Mouse (Mus musculus) forebrain, embryonic 16.5 days (tissue): ENCODE data around the gene Gm10697. TPM values are rescaled to one million over a fixed set of nuclear protein-coding genes. Genes with fewer than 3 reads are reported as not detected.
"Not testable (repeated sequence)": the region's sequence is repeated elsewhere in the genome, so short reads cannot be mapped to it uniquely, and the experiment has no call there.

Source experiments
- ATAC-seq: fragments of 200-750 bp; cut with Nextera tagmentation; 2 replicates; pipeline ENCODE4 v1.8.0; 2017; ENCODE audit warnings: mild to moderate bottlenecking, moderate library complexity
- H3K27ac ChIP-seq: fragments of 300-500 bp; sonication (generic); 2 replicates; pipeline ENCODE4 v1.5.1; 2014; ENCODE audit warnings: low read length, control low read depth
- H3K27me3 ChIP-seq: fragments of 300-500 bp; sonication (generic); replicated peaks from 2 replicates; pipeline ENCODE4 v1.6.1; 2014; ENCODE audit warnings: low read length; ENCODE audit not compliant: control insufficient read depth, insufficient read depth
- H3K36me3 ChIP-seq: fragments of 300-500 bp; sonication (generic); 2 replicates; pipeline ENCODE4 v1.6.1; 2014; ENCODE audit not compliant: control insufficient read depth, insufficient read depth
- H3K4me1 ChIP-seq: fragments of 300-500 bp; sonication (generic); replicated peaks from 2 replicates; pipeline ENCODE4 v1.6.1; 2014; ENCODE audit warnings: low read length; ENCODE audit not compliant: control insufficient read depth, insufficient read depth
- H3K4me2 ChIP-seq: fragments of 300-500 bp; sonication (generic); 2 replicates; pipeline ENCODE4 v1.6.1; 2014; ENCODE audit warnings: mild to moderate bottlenecking, low read length, control low read depth
- H3K4me3 ChIP-seq: fragments of 300-500 bp; sonication (generic); replicated peaks from 2 replicates; pipeline ENCODE4 v1.5.1; 2014; ENCODE audit warnings: mild to moderate bottlenecking, low read length, control low read depth
- H3K9ac ChIP-seq: fragments of 300-500 bp; sonication (generic); replicated peaks from 2 replicates; pipeline ENCODE4 v1.6.1; 2014; ENCODE audit warnings: low read depth, low read length, control low read depth
- H3K9me3 ChIP-seq: fragments of 300-500 bp; sonication (generic); 2 replicates; pipeline ENCODE4 v1.6.1; 2016; ENCODE audit warnings: low read length; ENCODE audit not compliant: control insufficient read depth
- WGBS: fragments of 180-500 bp; shearing (Covaris S2); extraction: QIAGEN DNeasy Blood & Tissue Kit; methylation state at CpG from one replicate; pipeline ENCODE4 v1.1.7; 2014; 5-methylcytosine and 5-hydroxymethylcytosine counted together
- polyA plus RNA-seq: library from polyadenylated mRNA; unstranded; fragments of >200 nt; fragmentation: Nextera tagmentation; extraction: Ambion mirVana; gene quantifications from 2 replicates; pipeline ENCODE4 v1.2.1, GENCODE M21; 2015

Gene Gm10697
- not detected in 2 replicates for polyA plus RNA-seq

- ATAC-seq, H3K9me3 ChIP-seq, H3K27me3 ChIP-seq, H3K4me1 ChIP-seq, H3K4me2 ChIP-seq, H3K27ac ChIP-seq, H3K4me3 ChIP-seq, H3K36me3 ChIP-seq, H3K9ac ChIP-seq: not testable (repeated sequence)
- WGBS = 67% methylated on average over 1 of the region's 3 CpGs
Measured at GRCm38 (mm10) chr3:94072544-94072943, at the start of gene Gm10697. Gene Gm10697 (minus strand): TSS chr3:94072644.

DNA sequence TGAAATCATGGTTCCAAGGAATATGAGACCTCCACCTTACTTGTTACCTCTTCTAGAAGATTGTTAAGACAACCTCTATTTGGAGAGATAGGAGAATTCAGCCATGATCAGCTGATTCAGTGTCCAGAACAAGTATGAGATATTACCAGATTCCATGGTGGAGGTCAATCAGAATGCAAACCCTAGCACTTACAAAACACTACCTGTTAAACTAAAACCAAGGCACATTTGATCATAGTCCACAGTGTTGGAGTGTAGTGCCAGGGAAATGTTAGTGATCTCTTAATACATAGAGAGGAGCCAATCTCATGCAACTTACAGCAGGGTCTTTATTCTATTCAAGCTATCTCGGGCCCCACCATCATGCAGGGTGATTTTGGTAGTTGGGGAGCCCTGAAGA, 42.6 kb upstream of the Gm10697 start:
- not testable (repeated sequence) for H3K9me3 ChIP-seq, H3K36me3 ChIP-seq

DNA sequence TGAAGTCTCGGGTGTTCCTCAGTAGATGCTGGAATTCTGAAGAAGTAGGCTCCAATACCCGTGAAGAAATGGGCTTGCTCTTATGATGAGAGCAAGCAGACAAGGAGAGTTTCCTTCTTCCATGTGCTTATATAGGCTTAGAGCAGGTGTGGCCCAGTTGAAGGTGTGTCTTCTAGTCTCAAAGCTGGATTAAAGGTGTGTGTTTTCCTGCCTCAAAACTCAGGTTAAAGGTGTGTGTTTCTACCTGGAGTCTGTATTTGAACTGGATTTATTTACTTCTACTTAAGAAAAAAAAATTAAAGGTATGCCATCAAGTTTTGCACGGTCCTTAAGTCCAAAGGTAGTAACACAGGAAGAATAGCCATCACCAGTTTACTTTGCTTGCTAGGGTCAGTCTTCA, 17.7 kb downstream of the Gm10697 start, which contains the start of gene Gm9125:
Gene Gm9125 (minus strand): TSS at position 101 of the 400 bp plus-strand sequence.
- not testable (repeated sequence) for H3K4me2 ChIP-seq, H3K9me3 ChIP-seq, ATAC-seq, H3K36me3 ChIP-seq, H3K27ac ChIP-seq, H3K4me1 ChIP-seq, H3K9ac ChIP-seq, H3K4me3 ChIP-seq, H3K27me3 ChIP-seq
- WGBS = 90% methylated on average over 1 of the region's 3 CpGs

More for the DNA sequence above, 42.6 kb upstream of the Gm10697 start:
- H3K4me1 ChIP-seq, H3K27ac ChIP-seq, H3K4me2 ChIP-seq, H3K4me3 ChIP-seq, H3K9ac ChIP-seq, ATAC-seq, H3K27me3 ChIP-seq: not testable (repeated sequence)
- WGBS = 83% methylated on average over 1 of the region's 1 CpGs

DNA sequence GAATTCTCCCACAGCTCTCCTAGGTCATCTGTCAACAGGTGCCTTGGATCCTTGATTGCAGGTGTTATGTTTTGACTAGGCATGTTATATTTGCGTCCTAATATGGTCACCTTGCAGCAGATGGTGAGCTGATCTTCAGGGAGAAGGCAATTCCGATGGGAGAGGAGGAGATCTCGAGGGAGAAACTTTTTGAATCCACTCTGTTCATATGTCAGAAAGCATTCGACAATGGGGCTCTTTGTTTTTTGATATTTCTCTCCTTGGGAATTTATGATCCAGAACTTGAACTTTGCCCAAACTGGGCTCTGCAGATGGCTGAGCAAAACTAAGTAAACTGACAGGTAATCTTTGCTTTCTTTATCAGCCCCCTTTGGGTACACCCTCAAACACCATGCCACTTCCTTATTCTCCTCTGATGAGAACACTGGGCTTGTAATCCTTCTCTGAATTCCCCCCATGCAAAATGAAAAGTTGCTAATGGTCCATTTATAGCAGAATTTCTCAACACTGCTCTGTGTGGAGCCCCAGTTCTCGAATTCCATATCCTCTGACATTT, 22.8 kb downstream of the Gm10697 start:
- no CpG with 5 or more reads among the region's 5 CpGs for WGBS
- not testable (repeated sequence) for H3K4me1 ChIP-seq, ATAC-seq, H3K27ac ChIP-seq, H3K27me3 ChIP-seq, H3K36me3 ChIP-seq, H3K4me3 ChIP-seq, H3K4me2 ChIP-seq, H3K9ac ChIP-seq, H3K9me3 ChIP-seq

DNA sequence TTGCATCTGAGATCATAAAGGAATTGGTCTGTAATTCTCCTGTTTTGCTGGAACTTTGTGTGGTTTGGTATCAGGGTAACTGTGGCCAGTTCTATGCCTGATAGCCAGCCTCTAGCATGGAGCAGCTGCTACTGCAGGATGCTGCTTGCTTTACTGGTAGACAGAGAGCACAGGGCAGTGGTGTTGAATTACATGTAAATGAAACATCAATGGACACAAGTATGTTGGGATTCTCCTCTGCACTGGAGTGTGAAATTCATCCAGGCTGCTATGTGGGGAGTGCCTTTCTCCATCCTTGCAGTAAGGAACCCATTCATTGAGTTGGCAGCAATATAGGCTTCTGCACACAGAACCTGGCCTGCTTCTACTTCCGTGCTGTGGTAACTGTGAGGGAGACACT, 34.2 kb downstream of the Gm10697 start:
- H3K27me3 ChIP-seq, H3K4me1 ChIP-seq, H3K9me3 ChIP-seq, H3K9ac ChIP-seq, H3K4me3 ChIP-seq, H3K27ac ChIP-seq, H3K36me3 ChIP-seq, H3K4me2 ChIP-seq, ATAC-seq: not testable (repeated sequence)
- WGBS = 71% methylated on average over 1 of the region's 1 CpGs

DNA sequence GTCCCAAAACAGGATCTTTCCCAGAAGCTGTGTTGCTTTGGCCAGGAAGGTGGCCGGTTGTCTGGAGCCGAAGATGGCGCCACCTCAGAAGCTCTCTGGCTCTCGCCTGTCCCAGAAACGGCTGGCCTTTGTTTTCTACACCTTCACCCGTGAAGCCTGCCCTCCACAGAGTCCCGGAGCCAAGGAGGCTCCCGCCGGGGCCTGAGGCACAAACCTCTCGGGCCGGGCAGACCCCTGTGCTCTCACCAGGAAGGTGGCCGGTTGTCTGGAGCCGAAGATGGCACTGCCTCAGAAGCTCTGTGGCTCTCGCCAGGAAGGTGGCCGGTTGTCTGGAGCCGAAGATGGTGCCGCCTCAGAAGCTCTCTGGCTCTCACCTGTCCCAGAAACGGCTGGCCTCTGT, 38.0 kb downstream of the Gm10697 start:
- H3K36me3 ChIP-seq, ATAC-seq, H3K27me3 ChIP-seq, H3K4me2 ChIP-seq, H3K9ac ChIP-seq, H3K4me1 ChIP-seq, H3K4me3 ChIP-seq, H3K27ac ChIP-seq, H3K9me3 ChIP-seq: not testable (repeated sequence)
- 95% methylated on average over 17 of the region's 18 CpGs for WGBS

Other genes with a start within 250 kb of the Gm10697 start
- gene Tdpoz3, start 246.6 kb downstream of the Gm10697 start, polyA plus RNA-seq = not detected in 2 replicates
- not detected in 2 replicates for gene Gm9117, start 129.1 kb downstream of the Gm10697 start, polyA plus RNA-seq
- gene Tdpoz5, start 111.3 kb downstream of the Gm10697 start, polyA plus RNA-seq = not detected in 2 replicates
- gene Gm9125, start 17.8 kb downstream of the Gm10697 start, polyA plus RNA-seq = not detected in 2 replicates
- not detected in 2 replicates for gene Gm10696, start 105.5 kb upstream of the Gm10697 start, polyA plus RNA-seq
- not detected in 2 replicates for gene Gm5286, start 124.1 kb upstream of the Gm10697 start, polyA plus RNA-seq
- gene Gm4778, start 191.4 kb upstream of the Gm10697 start, polyA plus RNA-seq = not detected in 2 replicates
- 35.0 and 41.4 TPM in 2 replicates for gene Them4, start 237.4 kb upstream of the Gm10697 start, polyA plus RNA-seq